Mouse (Mus musculus): ENCODE data around the gene Spag6l. TPM values are rescaled to one million over a fixed set of nuclear protein-coding genes. Genes with fewer than 3 reads are reported as not detected.

Gene Spag6l
- polyA plus RNA-seq, 1 experiment from 2014 or later = 17.7 TPM

DNA sequence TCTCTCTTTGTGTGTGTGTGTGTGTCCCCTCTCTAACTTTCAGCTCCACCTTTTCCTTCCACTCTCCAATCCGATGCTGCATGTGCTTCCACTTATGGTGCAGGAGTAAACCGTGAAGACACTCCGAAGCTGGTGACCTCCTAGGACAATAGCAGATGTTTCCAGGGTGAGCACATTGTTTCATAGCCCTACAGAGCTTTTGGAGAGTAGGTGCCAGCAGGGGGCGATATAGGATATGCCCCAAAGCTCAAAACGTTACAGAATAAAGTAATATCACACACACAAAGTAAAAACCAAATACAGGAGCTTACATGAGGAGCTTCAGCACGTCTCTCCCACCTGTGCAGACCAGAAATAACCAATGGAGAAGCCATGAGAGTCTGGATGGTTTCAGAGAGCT, 25.6 kb upstream of the Spag6l start:
- no peaks in the 10 kb centered on the region for H3K9me3 ChIP-seq
- H3K27me3 ChIP-seq = no peaks in the 10 kb centered on the region
- H3K36me3 ChIP-seq = no peaks in the 10 kb centered on the region
- WGBS = 33% methylated on average over 6 of the region's 6 CpGs
- no peak overlapping the region for H3K27ac ChIP-seq
- no peak for ATAC-seq (ENCODE audit: low FRiP score)
- H3K4me3 ChIP-seq = no peak overlapping the region
- H3K4me2 ChIP-seq = no peak overlapping the region
- no peak overlapping the region for H3K9ac ChIP-seq
- no peaks in the 10 kb centered on the region for H3K4me1 ChIP-seq (replicated peaks)

- no peak overlapping the region for H3K27ac ChIP-seq
- H3K4me1 ChIP-seq (replicated peaks) = no peaks in the 10 kb centered on the region
- no peak overlapping the region for H3K4me3 ChIP-seq
- H3K4me2 ChIP-seq = no peak overlapping the region
- no peaks in the 10 kb centered on the region for H3K27me3 ChIP-seq
- no peak for ATAC-seq (ENCODE audit: low FRiP score)
- no peak overlapping the region for H3K9ac ChIP-seq
- WGBS = 81% methylated on average over 3 of the region's 3 CpGs
- no peaks in the 10 kb centered on the region for H3K36me3 ChIP-seq
- no peaks in the 10 kb centered on the region for H3K9me3 ChIP-seq
Observed at GRCm38 (mm10) chr16:16852411-16852810, 23.2 kb upstream of the Spag6l start.

DNA sequence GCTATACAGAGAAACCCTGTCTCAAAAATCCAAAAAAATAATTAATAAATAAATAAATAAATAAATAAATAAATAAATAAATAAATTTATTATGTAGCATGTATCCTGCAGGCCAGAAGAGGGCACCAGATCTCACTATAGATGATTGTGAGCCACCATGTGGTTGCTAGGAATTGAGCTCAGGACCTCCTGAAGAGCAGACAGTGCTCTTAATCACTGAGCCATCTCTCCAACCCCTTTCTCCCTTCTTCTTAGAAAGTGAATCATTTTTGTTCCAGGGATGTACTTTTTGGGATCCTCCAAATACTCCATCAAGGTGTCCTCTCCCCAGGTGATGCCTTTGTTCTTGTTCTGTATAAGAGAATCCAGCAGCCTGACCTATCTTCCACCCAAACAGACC, 19.9 kb upstream of the Spag6l start:
- Histone ChIP-seq H3K4me1 (replicated peaks) (no peaks in the 10 kb centered on the region), H3K9ac (no peak overlapping the region), H3K4me3 (no peak overlapping the region), H3K27ac (no peak overlapping the region), H3K36me3 (no peaks in the 10 kb centered on the region), H3K27me3 (no peaks in the 10 kb centered on the region), H3K9me3 (no peaks in the 10 kb centered on the region), H3K4me2 (no peak overlapping the region)
- ATAC-seq (ENCODE audit: low FRiP score) = no peak

DNA sequence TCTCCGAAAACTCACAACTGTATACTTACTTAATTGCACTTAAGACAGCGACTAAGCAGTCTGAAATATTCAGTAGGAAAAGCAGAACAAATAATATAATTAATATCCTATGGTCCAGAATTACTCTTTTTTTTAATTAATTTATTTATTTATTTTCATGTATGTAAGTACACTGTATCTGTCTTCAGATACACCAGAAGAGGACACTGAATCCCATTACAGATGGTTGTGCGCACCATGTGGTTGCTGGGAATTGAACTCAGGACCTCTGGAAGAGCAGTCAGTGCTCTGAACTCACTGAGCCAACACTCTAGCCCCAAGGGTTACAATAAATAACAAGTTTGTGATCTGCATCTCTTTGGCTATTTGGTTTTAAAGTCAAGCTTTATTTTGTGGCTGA, 415 bp upstream of the Spag6l start:
- Histone ChIP-seq H3K27ac (no peak overlapping the region), H3K4me3 (peak overlapping the region; percentile 66), H3K9me3 (no peaks in the 10 kb centered on the region), H3K4me2 (peak overlapping the region; percentile 78), H3K36me3 (no peaks in the 10 kb centered on the region), H3K27me3 (no peaks in the 10 kb centered on the region), H3K4me1 (replicated peaks) (peaks cover 2% of the 10 kb centered on the region), H3K9ac (no peak overlapping the region)
- ATAC-seq (ENCODE audit: low FRiP score) = peak; percentile 26; the same call in 1 of the 2 replicates
- WGBS = 90% methylated on average over 3 of the region's 3 CpGs

DNA sequence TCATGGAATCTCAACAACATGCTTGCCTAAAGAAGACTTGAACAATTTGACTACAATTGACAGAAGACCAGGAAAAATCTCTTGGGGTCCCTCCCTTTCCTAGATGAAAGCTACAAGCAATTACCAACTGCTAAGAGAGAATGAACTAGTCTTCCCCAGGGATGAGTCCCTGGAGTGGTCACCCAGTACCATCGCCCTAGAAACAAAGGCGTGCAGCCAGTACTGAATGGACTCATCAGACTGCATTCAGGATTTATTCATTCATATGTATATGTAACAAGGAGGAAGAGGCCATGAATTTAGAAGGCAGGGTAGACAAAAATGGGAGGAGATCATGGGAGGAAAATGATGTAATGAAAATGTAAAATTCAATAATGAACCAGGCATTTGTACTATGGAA, 3.0 kb downstream of the Spag6l start:
- Histone ChIP-seq H3K9ac (no peak overlapping the region), H3K4me3 (no peak overlapping the region), H3K27ac (no peak overlapping the region), H3K36me3 (no peaks in the 10 kb centered on the region), H3K9me3 (no peaks in the 10 kb centered on the region), H3K4me1 (replicated peaks) (peaks cover 2% of the 10 kb centered on the region), H3K27me3 (no peaks in the 10 kb centered on the region), H3K4me2 (no peak overlapping the region)
- WGBS = 78% methylated on average over 2 of the region's 2 CpGs
- no peak for ATAC-seq (ENCODE audit: low FRiP score)

DNA sequence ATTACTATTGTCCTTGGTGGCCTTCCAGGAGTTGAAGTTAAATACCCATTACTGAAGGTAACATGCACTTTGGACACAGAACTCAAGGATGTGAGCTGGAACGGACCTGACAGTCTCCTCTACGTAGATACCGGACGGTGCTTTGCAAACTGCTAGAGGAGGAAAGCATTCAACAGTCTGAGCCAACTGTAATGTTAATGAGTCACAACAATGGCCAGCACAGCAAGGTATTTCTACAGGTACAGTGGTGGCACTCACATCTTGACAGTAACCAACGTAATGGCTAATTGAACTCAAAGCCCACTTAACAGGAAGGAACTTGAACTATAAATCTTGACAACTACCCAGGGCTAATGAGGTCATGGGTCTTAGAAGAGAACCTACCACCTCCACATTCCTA, 3.8 kb downstream of the Spag6l start:
- Histone ChIP-seq H3K4me3 (no peak overlapping the region), H3K4me1 (replicated peaks) (peaks cover 2% of the 10 kb centered on the region), H3K36me3 (no peaks in the 10 kb centered on the region), H3K4me2 (no peak overlapping the region), H3K27me3 (no peaks in the 10 kb centered on the region), H3K9me3 (no peaks in the 10 kb centered on the region), H3K9ac (no peak overlapping the region), H3K27ac (no peak overlapping the region)
- no peak for ATAC-seq (ENCODE audit: low FRiP score)
- WGBS = 36% methylated on average over 5 of the region's 5 CpGs

DNA sequence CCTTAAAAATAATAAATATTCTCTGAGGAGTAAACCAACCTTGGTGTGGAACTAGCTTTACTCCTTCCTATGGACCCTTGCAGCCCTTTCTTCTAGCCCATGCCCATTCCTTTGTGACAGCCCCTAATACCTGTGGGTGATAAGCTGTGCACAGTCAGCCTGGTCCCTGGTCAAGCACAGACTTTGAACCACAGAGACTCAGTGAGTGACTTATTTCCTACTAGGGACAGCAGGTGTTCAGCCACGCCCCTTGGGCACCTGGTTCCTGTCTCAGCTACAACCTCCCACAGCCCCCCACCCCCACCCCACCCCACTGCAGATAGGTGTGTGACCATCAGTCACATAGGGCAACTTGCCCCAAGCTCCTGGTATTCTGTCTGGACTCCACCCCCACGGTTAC, 22.9 kb downstream of the Spag6l start:
- H3K36me3 ChIP-seq = no peaks in the 10 kb centered on the region
- H3K4me2 ChIP-seq = no peak overlapping the region
- H3K9ac ChIP-seq = no peak overlapping the region
- H3K27ac ChIP-seq = no peak overlapping the region
- H3K9me3 ChIP-seq = no peaks in the 10 kb centered on the region
- H3K4me3 ChIP-seq = no peak overlapping the region
- H3K4me1 ChIP-seq (replicated peaks) = no peaks in the 10 kb centered on the region
- WGBS = 69% methylated on average over 2 of the region's 2 CpGs
- no peak for ATAC-seq (ENCODE audit: low FRiP score)
- no peaks in the 10 kb centered on the region for H3K27me3 ChIP-seq

Other genes starting within 250 kb of the Spag6l start
- gene Fgd4, start 228.9 kb downstream of the Spag6l start, polyA plus RNA-seq (2015; fragmentation: Nextera tagmentation; extraction: Ambion mirVana) = 24.5 and 25.0 TPM in 2 replicates
- gene Olfr19, start 153.1 kb downstream of the Spag6l start, polyA plus RNA-seq (2015; fragmentation: Nextera tagmentation; extraction: Ambion mirVana) = not detected in 2 replicates
- gene Igll1, start 34.5 kb upstream of the Spag6l start, polyA plus RNA-seq (2015; fragmentation: Nextera tagmentation; extraction: Ambion mirVana) = 0.14 TPM in 1 of 2 replicates, not detected in the other
- gene Top3b, start 41.3 kb upstream of the Spag6l start, polyA plus RNA-seq (2015; fragmentation: Nextera tagmentation; extraction: Ambion mirVana) = 71.0 and 72.8 TPM in 2 replicates
- gene Vpreb1, start 41.4 kb upstream of the Spag6l start, polyA plus RNA-seq (2015; fragmentation: Nextera tagmentation; extraction: Ambion mirVana) = 1.7 and 2.3 TPM in 2 replicates
- gene Ppm1f, start 67.0 kb upstream of the Spag6l start, polyA plus RNA-seq (2015; fragmentation: Nextera tagmentation; extraction: Ambion mirVana) = 26.3 and 28.2 TPM in 2 replicates
- gene Mapk1, start 153.9 kb upstream of the Spag6l start, polyA plus RNA-seq (2015; fragmentation: Nextera tagmentation; extraction: Ambion mirVana) = 166 and 169 TPM in 2 replicates
- 119 and 132 TPM in 2 replicates for gene Ypel1, start 240.2 kb upstream of the Spag6l start, polyA plus RNA-seq (2015; fragmentation: Nextera tagmentation; extraction: Ambion mirVana)